Mouse (Mus musculus): ENCODE measurements around the gene 2700081O15Rik. TPM values are rescaled to one million over a fixed set of nuclear protein-coding genes. Genes with fewer than 3 reads are reported as not detected.

The 2700081O15Rik gene
- 6.4 to 13.0 TPM (median 8.4 TPM) in 4 replicates for total RNA-seq (2023)

DNA sequence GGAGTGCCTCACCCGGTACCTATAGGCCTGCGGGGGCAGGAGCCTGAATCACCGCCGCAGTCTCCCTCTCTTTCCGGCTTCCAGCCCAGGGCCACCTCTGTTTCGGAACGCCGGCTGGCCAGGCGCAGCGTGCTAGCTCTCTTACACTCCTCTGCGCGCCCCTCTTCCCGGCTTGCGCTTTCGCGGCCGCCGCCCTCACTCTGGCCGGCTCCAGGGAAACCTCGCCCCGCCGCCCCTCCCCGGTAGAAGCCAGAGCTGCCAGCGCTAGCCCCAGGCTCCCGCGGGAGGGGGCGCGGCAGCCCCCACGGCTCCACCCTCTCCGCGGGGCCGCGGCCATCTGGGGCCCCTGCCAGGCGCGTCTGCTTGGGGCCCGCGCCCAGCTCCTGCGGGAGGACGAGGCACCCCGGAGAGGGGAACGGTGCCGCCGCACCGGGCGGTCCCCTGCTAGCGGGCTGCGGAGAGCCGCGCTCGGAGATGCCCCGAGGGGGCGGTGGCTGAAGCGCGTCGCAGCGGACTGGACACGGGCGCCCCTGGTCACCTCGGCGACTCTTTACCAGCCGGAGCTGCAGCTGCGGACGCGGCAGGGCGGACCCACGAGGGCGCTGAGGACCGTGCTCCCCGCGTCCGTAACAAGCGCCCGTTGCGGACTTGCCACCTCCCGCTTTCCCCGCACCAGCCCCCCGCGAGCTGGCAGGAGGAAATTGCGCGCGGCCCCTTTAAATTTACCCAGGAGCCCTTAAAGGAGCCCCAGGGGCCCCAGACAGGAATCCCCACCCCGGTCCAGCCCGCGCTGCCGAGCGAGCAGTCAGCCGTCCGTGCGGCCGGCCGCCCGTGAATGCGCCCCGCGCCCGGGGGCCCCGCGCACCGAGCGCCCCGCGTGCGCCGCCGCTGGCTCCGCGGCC lies at the start of gene 2700081O15Rik:
2700081O15Rik (plus strand) TSS at position 792 of the 902 bp plus-strand sequence.

DNA sequence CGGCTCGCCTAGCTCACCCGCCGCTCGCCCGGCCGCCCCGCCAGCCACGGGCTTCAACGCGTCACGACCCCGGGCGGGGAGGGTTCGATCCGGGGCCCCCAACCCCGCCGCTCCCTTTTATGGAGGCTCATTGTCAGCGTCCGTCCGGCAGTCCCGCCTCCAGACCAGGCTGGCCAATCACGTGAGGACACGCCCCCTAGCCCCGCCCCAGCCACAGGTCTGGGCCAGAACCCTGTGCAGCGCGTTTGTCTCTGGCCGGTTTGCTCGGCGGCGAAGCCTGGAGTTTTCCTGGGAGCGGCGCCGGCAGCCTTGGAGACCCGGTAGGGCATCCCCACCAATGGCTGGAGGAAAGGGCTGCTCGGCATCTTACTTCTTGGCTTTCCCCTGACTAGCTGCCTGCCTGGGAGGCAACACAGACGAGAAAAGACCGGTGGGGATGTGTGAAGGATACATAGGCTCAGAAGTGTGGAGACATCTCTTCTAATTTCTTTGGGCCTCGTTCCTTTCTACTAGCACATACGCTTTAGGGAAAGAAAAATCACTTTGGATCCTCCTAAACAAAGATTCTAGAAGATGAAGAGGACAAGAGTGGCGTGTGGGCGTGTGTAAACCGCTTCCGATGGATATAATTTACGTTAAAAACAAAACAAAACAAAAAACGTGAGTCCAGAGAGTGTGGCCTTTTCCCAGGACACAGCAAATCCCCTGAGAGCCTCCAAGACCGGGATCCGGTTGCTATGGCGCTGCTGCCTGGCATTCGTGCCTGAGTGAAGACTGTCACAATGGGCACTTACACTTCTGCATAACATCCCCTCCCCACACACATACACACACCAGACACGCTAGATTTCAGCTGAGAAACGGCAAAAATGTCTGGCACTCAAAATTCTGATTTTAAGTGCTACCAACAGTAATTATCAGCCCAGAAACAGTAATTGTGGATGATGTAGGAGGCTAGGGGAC lies 34.2 kb upstream of the 2700081O15Rik start, which contains the start of gene Spindoc:
Spindoc (minus strand) TSS at position 92 of the 963 bp plus-strand sequence.

Other genes starting within 250 kb of the 2700081O15Rik start
- gene Otub1, start 211.3 kb upstream of the 2700081O15Rik start, total RNA-seq (2023), result 132 to 147 TPM (median 146 TPM) in 4 replicates
- gene Cox8a, start 200.0 kb upstream of the 2700081O15Rik start, total RNA-seq (2023), result 310 to 323 TPM (median 315 TPM) in 4 replicates
- gene Naa40, start 176.4 kb upstream of the 2700081O15Rik start, total RNA-seq (2023), result 50.2 to 60.6 TPM (median 57.0 TPM) in 4 replicates
- gene Rcor2, start 150.3 kb upstream of the 2700081O15Rik start, total RNA-seq (2023), result 1.8 to 3.9 TPM (median 1.9 TPM) in 4 replicates
- gene Mark2, start 75.8 kb upstream of the 2700081O15Rik start, total RNA-seq (2023), result 218 to 233 TPM (median 220 TPM) in 4 replicates
- 19.3 to 30.6 TPM (median 26.0 TPM) in 4 replicates for gene Spindoc, start 34.6 kb upstream of the 2700081O15Rik start, total RNA-seq (2023)
- 50.9 to 53.2 TPM (median 52.4 TPM) in 4 replicates for gene Rtn3, start 65.7 kb downstream of the 2700081O15Rik start, total RNA-seq (2023)
- gene Atl3, start 76.4 kb downstream of the 2700081O15Rik start, total RNA-seq (2023), result 61.3 to 63.9 TPM (median 63.4 TPM) in 4 replicates
- gene Pla2g16, start 139.8 kb downstream of the 2700081O15Rik start, total RNA-seq (2023), result 11.8 to 15.7 TPM (median 13.9 TPM) in 4 replicates
- gene Lgals12, start 189.6 kb downstream of the 2700081O15Rik start, total RNA-seq (2023), result not detected in 4 replicates
- gene Hrasls5, start 194.9 kb downstream of the 2700081O15Rik start, total RNA-seq (2023), result not detected in 4 replicates